Mouse (Mus musculus): ENCODE data around the gene Serpinf1.
"Not testable (repeated sequence)": the region's sequence is repeated elsewhere in the genome, so short reads cannot be mapped to it uniquely, and the experiment has no call there.

Gene Serpinf1

DNA sequence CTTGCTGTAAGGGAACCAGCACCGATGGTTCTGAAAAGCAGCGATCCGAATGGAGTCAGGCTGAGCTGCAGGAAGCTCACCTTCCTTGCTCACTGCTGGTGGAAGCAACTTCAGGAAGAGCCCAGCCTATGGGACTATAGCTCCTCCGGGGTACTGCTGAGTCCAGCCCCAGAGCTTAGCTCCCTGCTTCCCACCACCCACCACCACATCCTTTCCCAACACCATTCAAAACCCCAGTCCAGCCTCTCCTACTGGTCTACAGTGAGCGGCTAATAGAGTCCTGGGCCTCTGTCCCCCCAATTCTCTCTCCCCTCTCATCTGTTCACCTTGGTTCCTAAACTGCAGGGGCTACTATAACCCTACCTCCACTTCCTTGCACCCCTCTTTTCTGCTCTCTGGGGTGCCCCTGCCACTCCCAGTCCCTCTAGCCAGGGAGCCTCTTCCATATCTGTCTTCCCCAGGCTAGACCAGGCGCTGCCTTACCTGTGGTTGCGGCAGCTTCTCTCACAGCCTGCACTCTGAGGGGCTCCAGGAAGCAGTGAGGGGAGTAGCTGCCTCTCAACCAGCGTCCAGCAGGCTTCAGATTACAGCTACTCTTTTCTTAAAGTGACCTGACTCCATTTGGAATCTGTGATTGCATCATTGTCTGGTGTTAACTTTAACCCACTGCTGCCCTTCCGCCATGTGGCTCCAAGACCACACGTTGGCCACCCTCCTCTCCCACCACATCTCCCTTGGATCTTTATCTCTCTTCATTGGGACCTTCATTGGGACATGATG lies at the start of gene Serpinf1:
Gene Serpinf1 (minus strand): TSS at position 689 of the 780 bp plus-strand sequence.
- no peak for DNase-seq (ENCODE audit: low read depth, low spot score)

DNA sequence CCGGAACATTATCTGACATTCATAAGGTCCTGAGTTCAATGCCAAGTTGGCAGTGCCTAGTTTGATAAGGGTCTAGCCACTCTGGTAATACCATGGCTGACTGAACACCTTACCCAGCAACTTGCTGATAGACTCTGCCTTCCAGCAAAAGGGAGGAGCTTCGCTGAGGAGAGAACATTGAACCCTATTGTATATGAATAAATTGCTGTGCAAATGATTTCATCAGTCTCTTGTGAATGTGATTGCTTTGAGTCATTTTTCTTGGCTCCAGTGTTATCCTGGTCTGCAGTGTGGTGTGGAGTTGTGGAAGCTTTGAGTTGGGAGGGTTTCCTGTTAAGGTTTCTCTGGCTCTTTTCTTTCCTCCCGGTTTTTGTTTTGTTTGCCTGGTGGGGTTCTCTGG lies 48.2 kb upstream of the Serpinf1 start:
- DNase-seq (ENCODE audit: low read depth, low spot score) = no peak

GRCm38 (mm10) chr11:75469261-75469660 lies 46.8 kb upstream of the Serpinf1 start:
- no peak for DNase-seq (ENCODE audit: low read depth, low spot score)

DNA sequence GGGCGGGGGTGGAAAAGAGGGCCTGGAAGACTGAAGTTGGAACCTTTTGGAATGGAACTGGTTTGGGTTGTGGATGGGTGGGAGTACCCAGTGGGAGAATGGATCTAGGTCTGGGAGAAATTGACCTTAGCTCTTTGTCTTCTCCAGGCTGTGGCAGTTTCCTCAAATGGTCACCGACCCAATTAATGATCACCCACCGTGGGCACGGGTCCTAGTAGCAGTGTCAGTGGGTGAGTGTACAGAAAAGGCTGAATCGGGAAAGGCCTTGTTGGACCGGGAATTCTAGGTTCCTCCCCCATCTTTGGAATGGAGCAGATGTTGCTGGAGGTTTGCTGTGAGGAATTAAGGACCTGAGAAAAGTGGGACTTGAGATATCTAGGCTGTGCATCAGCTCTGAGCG lies 45.9 kb upstream of the Serpinf1 start:
- peak; percentile 34 for DNase-seq (ENCODE audit: low read depth, low spot score)

GRCm38 (mm10) chr11:75467512-75468215 lies 45.2 kb upstream of the Serpinf1 start:
- DNase-seq (ENCODE audit: low read depth, low spot score) = no peak

GRCm38 (mm10) chr11:75466731-75467505 lies 44.4 kb upstream of the Serpinf1 start:
- DNase-seq (ENCODE audit: low read depth, low spot score) = no peak

DNA sequence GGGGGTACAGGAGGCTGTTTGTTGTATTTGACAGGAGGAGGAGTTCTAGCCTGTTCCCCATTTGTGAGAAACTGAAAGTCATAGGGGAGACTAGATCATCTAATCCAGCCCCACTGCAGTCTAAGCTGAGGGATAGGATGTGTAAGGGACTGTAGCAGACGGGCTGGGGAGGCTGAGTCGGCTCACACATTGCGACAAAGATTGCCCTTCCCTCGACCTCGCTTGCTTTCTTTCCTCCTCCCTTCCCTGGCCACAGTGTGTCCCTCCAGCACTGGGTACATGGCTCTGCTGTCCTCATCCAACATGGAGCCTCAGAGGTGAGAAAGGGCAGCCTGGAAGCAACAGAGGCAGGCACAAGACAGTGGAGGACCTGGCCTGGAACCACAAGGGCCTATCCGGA lies 42.5 kb upstream of the Serpinf1 start:
- DNase-seq (ENCODE audit: low read depth, low spot score) = no peak

DNA sequence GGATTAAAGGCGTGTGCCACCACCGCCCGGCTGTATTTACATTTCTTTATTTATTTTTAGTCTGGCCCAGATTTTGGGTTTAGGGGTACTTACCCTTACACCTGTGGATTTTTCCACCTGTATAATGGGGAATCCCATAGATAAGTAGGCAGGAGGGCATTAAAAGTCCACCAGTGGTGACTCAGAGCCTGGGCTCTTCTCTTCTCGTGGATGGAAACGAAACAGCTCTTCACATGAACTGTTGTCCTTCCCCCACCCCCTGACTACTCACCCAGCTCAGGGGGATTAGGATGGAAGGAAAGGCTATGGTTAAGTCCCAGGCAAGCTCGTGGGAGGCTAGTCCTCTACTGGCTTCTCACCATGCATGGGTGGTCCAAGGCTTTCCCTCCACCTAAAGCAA lies 41.9 kb upstream of the Serpinf1 start:
- no peak for DNase-seq (ENCODE audit: low read depth, low spot score)

DNA sequence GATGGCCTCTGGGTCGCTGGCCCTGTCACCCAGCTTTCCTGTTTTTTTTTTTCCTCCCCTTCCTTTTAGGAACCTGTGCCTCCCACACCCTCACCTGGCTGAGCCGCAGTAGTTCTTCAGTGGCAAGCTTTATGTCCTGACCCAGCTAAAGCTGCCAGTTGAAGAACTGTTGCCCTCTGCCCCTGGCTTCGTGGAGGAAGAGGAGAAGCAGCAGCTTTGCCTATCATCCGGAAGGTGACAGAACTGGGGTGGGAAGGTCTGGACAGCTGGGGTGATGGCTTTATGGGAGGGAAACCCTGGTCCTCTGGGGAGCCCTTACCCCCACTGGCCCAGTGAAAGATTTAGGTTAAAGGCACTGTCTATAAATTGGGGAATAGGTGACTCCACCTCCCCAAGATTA lies 41.1 kb upstream of the Serpinf1 start:
- no peak for DNase-seq (ENCODE audit: low read depth, low spot score)

DNA sequence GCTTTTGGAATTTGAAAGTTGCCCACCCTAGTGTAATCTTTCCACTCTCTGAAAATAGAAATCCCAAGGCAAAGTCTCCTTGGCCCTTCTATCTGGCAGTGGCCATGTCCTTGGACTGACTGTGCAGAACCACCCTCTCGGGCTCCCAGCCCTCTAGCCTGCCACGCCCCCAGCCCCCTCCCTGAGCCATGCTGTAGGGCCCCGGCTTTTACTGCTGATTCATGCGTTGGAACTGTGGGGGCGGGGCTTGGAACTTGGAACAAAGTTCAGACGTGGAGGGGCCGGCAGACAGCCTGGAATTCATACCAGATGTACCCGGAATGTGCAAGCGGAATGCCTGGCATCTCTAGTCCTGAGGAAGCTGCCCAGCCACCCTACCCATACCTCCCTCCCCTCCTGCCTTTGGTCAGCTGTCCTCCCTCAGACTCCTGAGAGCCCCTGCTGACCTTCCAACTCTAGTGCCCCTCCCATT lies 40.4 kb upstream of the Serpinf1 start:
- DNase-seq (ENCODE audit: low read depth, low spot score) = peak; percentile 59

GRCm38 (mm10) chr11:75462253-75462783 lies 39.8 kb upstream of the Serpinf1 start:
- peak; percentile 47 for DNase-seq (ENCODE audit: low read depth, low spot score)

DNA sequence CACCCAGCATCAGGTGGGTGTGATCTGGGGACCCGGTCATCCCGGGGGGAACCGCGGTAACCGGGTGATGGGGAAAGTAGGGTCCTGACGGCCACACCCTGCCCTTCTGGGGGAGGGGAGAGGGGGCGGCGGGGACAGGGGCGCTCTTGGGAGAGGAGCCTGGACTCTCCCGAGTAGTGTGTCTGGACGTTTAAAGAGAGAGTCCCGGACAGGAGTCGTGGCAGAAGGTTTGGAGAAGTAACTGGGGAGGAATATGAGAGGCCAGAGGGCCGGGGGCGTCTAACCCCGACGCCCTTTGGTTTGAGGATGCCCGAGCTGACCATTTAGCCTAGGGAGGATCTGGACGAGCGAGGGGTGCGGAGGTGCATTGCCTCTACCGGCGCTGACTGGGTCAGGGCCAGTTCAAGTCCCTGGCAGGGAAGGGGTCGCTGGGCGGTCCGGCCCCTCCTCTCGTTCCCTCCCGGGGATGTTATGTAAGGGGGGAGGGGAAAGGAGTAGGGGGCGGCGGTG lies 39.3 kb upstream of the Serpinf1 start:
- DNase-seq (ENCODE audit: low read depth, low spot score) = no peak

DNA sequence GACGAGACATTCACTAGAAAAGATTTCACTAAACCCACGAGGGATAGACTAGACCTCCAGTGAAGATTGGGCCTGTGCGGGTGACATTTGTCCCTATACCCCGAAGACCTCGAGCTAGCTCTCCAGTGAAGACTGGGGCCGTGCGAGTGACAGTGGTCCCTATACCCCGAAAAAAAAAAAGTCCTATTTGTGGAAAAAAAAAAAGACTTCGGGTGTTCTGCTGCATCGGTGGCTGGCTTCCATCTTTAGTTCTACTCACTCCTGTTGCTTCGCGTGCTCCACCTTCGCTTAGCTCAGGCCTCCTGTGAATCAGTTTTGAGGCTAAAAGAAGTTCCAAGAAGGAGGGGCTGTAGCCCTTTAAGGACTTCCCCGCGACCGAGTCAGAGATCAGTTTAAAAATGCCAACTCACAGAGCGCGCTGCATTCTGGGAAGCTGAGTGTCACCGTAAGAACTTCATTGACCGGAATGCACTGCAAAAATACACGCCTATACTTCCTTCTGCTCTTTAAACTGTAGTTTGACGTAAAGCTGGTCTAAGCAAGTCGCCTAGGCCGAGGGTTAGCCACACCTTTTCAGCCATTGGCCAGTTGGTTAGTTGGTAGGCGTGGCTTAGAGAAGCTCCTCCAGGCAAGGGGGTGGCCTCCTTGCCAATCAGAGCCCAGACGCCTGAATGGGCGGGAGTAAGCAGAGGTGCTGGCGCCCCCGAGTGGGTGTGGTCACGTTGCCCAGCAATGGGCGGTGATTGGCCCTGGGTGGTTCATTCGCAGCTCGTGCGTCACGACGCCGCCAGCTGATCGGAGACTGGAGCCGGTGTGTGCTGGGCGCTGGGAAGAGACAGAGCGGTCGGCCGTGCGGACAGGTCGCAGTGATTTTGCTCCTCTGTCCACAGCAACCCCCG lies 38.6 kb upstream of the Serpinf1 start, which contains the start of gene Tlcd2:
Gene Tlcd2 (plus strand): TSS at position 872 of the 899 bp plus-strand sequence.
- peak; percentile 100 for DNase-seq (ENCODE audit: low read depth, low spot score)

DNA sequence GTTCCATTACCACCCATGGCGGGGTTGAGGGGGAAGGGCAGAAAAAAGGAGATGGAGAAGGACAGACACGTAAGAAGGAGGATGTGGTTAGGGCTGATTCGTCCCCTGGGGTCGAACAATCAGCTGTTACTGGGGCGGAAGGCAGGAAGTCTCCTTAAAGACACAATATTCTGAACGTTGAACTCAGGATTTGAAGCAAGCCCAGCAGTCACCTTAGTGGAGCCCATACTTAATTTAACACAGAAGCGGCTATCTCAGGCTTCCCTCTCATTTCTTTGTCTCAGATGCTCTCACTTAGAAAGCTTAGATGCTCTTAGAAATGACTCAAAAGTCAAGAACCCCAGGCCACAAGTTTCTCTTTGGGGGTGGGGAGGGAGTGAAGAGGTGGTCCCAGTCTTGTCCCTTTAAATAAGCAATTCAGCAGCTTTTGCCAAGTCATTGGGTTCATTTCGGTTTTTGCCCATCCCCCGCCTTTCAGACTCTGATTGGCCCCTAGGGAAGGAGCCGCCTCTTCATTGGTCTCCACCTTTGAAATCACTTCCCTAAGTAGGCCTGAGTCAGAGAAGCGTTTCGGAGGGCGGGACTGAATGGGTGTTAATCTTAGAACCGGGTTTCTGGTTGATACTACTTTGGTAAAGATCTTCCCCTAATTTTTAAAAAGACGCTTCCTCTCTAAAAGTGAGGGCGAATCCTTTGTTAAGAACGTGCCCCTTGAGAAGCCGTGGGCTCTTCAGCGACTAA lies 37.8 kb upstream of the Serpinf1 start:
- peak; percentile 98 for DNase-seq (ENCODE audit: low read depth, low spot score)

DNA sequence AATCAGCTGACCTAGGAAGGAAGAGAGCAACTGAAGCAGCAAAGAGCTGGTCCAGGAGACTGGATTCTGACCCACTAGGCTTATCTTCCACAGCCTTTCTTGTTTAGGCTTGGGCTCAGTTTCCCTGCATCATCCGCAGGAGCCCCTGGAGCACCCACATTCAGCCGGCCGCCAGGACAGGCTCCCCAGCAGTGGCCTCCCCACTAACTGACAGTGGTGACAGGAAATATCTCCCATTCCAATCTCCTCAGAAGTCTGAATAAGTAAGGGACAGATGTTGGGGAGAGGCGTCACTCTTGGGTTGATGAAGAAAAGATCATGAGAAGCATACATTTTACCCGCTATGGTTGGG lies 37.2 kb upstream of the Serpinf1 start:
- no peak for DNase-seq (ENCODE audit: low read depth, low spot score)

DNA sequence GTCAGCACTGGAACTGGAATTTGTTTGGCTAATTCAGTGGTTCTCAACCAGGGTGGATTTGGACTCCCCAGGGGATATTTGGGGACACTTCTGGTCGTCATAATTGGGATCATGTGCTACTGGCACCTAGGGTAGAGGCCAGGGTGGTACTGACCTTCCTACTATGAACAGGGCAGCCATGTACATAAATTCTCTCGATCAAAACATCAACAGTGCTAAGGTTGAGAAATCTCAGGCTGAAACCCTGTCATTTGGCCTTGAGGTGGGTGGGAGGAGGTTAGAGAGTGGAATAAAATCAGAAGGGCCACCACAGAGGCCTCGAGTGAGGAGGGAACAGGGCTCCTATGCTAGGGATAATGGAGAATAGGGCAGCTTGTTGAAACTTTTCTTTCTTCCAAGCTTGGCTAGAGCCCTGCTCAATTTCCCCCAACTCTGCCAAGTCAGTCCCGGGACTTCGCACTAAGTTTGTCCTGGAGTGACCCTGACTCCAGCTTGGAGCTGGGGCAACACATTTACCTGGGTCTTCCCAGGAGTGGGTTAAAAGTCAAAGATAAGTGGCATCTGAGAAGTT lies 36.7 kb upstream of the Serpinf1 start:
- no peak for DNase-seq (ENCODE audit: low read depth, low spot score)

GRCm38 (mm10) chr11:75458628-75459041 lies 36.1 kb upstream of the Serpinf1 start:
- peak; percentile 61 for DNase-seq (ENCODE audit: low read depth, low spot score)

DNA sequence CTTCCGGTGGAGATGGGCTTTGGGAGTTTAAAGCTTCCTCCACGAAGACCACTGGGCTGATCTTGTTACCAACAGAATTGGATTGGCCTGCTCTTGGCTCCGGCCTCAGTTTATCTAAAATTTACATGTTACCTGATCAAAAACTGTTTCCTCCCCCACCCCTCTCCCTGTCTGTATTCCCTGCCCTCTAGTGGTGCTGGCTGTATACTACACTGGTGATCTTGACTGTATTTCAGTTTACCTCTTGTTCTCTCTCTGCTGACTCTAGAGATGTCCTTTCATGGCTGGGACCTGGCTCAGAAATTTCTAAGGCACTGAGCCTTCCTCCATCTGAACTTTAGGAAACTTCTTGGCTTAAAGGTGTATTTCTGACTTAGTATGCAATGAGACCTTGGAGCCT lies 35.7 kb upstream of the Serpinf1 start:
- DNase-seq (ENCODE audit: low read depth, low spot score) = peak; percentile 79

DNA sequence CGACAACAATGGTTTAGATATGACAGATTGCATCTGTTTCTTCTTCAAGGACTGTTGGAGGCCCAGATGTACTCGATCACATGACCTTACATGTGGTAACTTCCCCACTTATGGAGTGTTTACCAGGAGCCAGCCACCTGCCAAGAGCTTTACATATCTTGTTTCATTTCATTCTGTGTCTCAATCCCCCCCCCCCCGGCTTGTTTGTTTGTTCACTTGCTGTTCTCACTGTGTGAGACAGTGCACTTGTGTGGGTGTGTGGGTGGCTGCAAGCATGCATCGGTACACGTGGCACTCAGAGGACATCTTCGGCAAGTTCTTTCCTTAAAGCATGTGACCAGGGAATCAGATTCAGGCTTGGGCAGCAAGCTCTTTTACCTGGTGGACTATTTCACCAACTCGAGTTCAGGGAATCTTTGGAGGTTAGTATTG lies 34.0 kb upstream of the Serpinf1 start:
- no peak for DNase-seq (ENCODE audit: low read depth, low spot score)

GRCm38 (mm10) chr11:75455971-75456370 lies 33.5 kb upstream of the Serpinf1 start:
- DNase-seq (ENCODE audit: low read depth, low spot score) = not testable (repeated sequence)
